In the genomic region with DNA sequence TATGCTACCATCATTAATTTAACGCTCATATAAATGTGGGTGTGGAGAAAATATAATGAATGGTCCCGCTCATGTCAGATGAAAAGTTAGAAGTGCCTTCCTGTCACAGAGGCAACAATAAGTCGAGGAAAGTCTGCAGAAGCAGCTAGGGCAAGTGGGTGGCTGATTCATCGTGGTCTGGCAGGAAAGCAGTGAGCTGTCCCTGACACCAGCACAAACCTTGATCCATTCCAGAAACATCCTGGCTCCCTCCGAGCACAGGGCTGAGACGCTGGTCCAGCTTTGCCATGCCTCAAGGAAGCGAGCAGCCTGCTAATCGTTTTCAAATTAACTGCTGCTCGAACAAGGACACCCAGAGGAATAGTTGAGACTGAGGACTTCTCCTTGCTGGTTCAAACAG, we compare ENCODE assay signal across 13 mouse cellular contexts.
DNase-seq lines count a peak whose midpoint lies in the region; TF ChIP-seq lines count a peak whose summit lies in the region.
"Had no signal": no experiment of that assay in that cellular context is flagged by ENCODE, and none has a peak within 500 bp of the region (broad histone marks: within the 10 kb centered on the region; RNA-seq: fewer than 3 reads in every experiment).

No protein-coding gene starts in this region.

- intact Hi-C loops in gastrocnemius, adult 2 months (cut with DNase I): no loop called here

- peak overlapping the region; percentile 34 for H3K4me3 ChIP-seq in gastrocnemius, adult 2 months
- H3K4me3 ChIP-seq: midbrain, embryonic 12.5 days had no signal

- no peak overlapping the region for H3K27ac ChIP-seq in gastrocnemius, adult 2 months
- H3K27ac ChIP-seq: midbrain, embryonic 12.5 days had no signal

- no peak for TF ChIP-seq CTCF in gastrocnemius, adult 2 months (IDR thresholded peaks at IDR 0.05)

- peak; percentile 49 for DNase-seq in gastrocnemius, adult 2 months
- DNase-seq in gastrocnemius, postnatal 4 days (ENCODE audit: low spot score in 2 of 2): no peak
- DNase-seq in testis, postnatal 14 days (ENCODE audit: low spot score): peak; percentile 20
- no peak for DNase-seq in testis, postnatal 10 days (ENCODE audit: low spot score)
- DNase-seq in fibroblast of lung, adult 2 months (ENCODE audit: low read depth): peak; percentile 48
- DNase-seq in retina, embryonic 14.5 days (ENCODE audit: low spot score): no peak
- no peak for DNase-seq in thymus, postnatal 4 days
- no peak for DNase-seq in cerebellum, adult 11-12 months
- DNase-seq: heart, postnatal 10 days; kidney, adult 9 months; liver, postnatal 0 days; thymus, postnatal 36 days had no signal

Comparison
In these comparisons a context has a peak if more than half of its experiments do, and no peak if none do; other contexts are left out.
1. DNase-seq: peak in gastrocnemius, adult 2 months (single experiment), testis, postnatal 14 days (single experiment) and fibroblast of lung, adult 2 months (single experiment); none in gastrocnemius, postnatal 4 days (0 of 2), testis, postnatal 10 days (single experiment), retina, embryonic 14.5 days (single experiment), thymus, postnatal 4 days (single experiment) and cerebellum, adult 11-12 months (single experiment).